Mouse (Mus musculus) liver, adult 2 months (tissue): ENCODE results near the gene Lrp1.

Experiments
- CTCF ChIP-seq: fragments of 200-500 bp; IDR thresholded peaks from 2 replicates; pipeline ENCODE4 v1.5.1; 2011; ENCODE audit warnings: low read depth, low read length, control low read depth
- POLR2A ChIP-seq: fragments of 200-500 bp; IDR thresholded peaks from 2 replicates; pipeline ENCODE4 v1.6.1; 2011; ENCODE audit warnings: low read length, control low read depth; ENCODE audit not compliant: insufficient read depth; ENCODE audit errors: extremely low read depth

GRCm38 (mm10) chr10:127661915-127662663, 41.1 kb upstream of the Lrp1 start:
- TF ChIP-seq POLR2A (peak; percentile 42; the same call in 1 of the 2 replicates), CTCF (no peak; the same call in 1 of the 2 replicates)
